Mouse (Mus musculus): ENCODE data around the gene Rit1. TPM values are rescaled to one million over a fixed set of nuclear protein-coding genes. Genes with fewer than 3 reads are reported as not detected.
"Not testable (repeated sequence)": the region's sequence is repeated elsewhere in the genome, so short reads cannot be mapped to it uniquely, and the experiment has no call there.

Gene Rit1
- polyA plus RNA-seq, 1 experiment from 2014 or later = 56.9 TPM

DNA sequence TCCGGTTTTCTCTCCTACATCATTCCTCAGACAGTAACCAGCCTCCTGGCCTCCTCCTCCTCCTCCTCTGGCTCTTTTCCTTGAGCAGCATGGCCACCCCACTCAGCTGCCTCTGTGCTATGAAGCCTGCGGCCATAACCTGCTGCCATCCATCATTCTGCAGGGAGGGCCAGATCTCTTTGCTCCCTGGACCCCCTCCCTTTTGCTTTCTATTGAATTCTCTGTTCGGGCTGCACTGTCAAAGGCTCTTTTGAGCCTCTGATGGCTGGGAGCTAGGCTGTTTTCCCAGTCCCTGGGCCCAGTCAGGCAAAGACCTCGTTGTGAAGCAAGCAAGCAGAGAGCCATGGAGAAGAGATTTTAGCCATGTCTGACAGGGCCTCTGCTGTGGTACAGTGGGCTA lies 39.6 kb downstream of the Rit1 start:
- no peak for ATAC-seq (ENCODE audit: insufficient read depth)

DNA sequence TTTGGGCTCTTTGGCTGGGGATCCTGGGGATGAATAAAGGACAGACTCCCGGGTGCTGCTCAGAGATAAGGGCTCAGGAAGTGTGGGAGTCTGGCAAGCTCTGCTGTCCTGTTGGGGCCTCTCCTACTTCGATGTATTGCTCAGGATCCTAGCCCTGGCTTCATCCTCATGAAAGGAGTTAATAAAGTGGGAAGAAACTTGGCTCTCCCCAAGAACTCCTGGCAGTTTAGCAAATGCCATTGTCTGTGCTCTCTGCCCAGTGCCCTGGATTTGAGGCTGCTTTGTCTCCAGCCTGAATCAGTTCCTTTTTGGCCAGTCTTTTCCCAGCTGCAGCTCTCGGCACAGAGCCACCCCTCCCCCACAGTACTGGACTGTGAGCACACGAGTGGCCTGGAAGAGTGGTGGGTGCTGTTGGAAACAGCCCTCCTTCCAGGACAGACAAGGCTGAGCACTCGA lies 41.4 kb downstream of the Rit1 start:
- Histone ChIP-seq H3K27ac (ENCODE audit: low read depth) (peak overlapping the region; percentile 73), H3K4me1 (ENCODE audit: insufficient read depth) (peaks cover 12% of the 10 kb centered on the region), H3K4me3 (ENCODE audit: low read depth, low read length) (no peak overlapping the region), H3K9ac (peak overlapping the region; percentile 33), H3K27me3 (ENCODE audit: insufficient read depth, low read length) (no peaks in the 10 kb centered on the region), H3K9me3 (ENCODE audit: low read depth, low read length) (no peaks in the 10 kb centered on the region), H3K36me3 (ENCODE audit: insufficient read depth) (no peaks in the 10 kb centered on the region), H3K4me2 (peak overlapping the region; percentile 3; the same call in 1 of the 2 replicates)
- WGBS = under 1% methylated on average over 5 of the region's 5 CpGs
- TF ChIP-seq CTCF (IDR thresholded peaks at IDR 0.05; ENCODE audit: low read depth) = no peak
- ATAC-seq (ENCODE audit: insufficient read depth) (peak; percentile 83), DNase-seq (peak; percentile 89)

More for the DNA sequence above, 39.6 kb downstream of the Rit1 start:
- Histone ChIP-seq H3K4me1 (ENCODE audit: insufficient read depth) (peaks cover 12% of the 10 kb centered on the region), H3K9ac (no peak overlapping the region), H3K27me3 (ENCODE audit: insufficient read depth, low read length) (no peaks in the 10 kb centered on the region), H3K9me3 (ENCODE audit: low read depth, low read length) (no peaks in the 10 kb centered on the region), H3K36me3 (ENCODE audit: insufficient read depth) (no peaks in the 10 kb centered on the region), H3K4me3 (ENCODE audit: low read depth, low read length) (no peak overlapping the region), H3K4me2 (no peak overlapping the region), H3K27ac (ENCODE audit: low read depth) (no peak overlapping the region)
- DNase-seq = no peak
- TF ChIP-seq CTCF (IDR thresholded peaks at IDR 0.05; ENCODE audit: low read depth) = no peak
- WGBS = 47% methylated on average over 4 of the region's 4 CpGs

DNA sequence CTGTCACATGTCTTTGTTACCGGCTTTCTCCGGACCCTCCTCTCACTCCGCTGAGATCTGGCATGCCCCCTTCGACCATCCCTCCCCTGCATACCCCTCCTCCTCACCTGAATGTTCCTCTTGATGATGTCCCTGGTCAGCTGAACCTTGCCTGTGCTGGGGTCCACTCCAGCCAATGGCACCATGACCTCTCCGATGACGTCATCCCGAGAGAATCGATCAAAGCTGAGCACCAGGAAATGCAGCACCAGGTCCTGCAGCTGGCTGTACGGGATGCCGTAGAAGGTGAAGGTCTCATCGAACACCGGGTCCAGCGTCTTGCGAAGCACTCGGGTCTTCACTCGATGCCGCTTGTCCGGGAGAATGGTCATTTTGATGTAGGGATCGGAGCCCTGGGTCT lies 45.0 kb downstream of the Rit1 start:
- DNase-seq = no peak
- no peak overlapping the region for H3K4me2 ChIP-seq
- no peak for TF ChIP-seq CTCF (IDR thresholded peaks at IDR 0.05; ENCODE audit: low read depth)
- no peak overlapping the region for H3K4me3 ChIP-seq (ENCODE audit: low read depth, low read length)
- no peak overlapping the region for H3K27ac ChIP-seq (ENCODE audit: low read depth)
- no peaks in the 10 kb centered on the region for H3K36me3 ChIP-seq (ENCODE audit: insufficient read depth)
- H3K27me3 ChIP-seq (ENCODE audit: insufficient read depth, low read length) = no peaks in the 10 kb centered on the region
- peaks cover 12% of the 10 kb centered on the region for H3K4me1 ChIP-seq (ENCODE audit: insufficient read depth)
- H3K9me3 ChIP-seq (ENCODE audit: low read depth, low read length) = no peaks in the 10 kb centered on the region
- H3K9ac ChIP-seq = no peak overlapping the region
- ATAC-seq (ENCODE audit: insufficient read depth) = no peak
- 92% methylated on average over 19 of the region's 19 CpGs for WGBS

DNA sequence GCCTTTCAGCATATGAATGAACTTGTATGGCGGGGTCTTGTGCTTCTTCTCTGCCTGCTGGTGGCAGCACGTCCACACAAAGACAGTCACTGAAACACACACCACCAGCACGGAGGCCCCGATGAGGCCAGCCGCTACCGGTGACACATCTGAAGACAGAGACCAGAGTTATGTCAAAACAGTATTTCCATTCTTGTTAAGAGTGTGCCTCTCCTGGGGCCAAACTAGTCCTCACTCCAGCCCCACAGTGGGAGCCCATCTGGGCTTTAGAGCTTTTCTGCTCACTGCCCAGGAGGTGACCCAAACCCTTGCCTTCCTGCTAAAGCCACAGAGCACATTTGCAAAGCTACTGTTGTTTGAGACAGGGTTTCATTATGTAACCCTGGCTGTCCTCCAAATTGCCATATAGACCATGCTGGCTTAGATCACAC lies 45.8 kb downstream of the Rit1 start:
- no peaks in the 10 kb centered on the region for H3K27me3 ChIP-seq (ENCODE audit: insufficient read depth, low read length)

DNA sequence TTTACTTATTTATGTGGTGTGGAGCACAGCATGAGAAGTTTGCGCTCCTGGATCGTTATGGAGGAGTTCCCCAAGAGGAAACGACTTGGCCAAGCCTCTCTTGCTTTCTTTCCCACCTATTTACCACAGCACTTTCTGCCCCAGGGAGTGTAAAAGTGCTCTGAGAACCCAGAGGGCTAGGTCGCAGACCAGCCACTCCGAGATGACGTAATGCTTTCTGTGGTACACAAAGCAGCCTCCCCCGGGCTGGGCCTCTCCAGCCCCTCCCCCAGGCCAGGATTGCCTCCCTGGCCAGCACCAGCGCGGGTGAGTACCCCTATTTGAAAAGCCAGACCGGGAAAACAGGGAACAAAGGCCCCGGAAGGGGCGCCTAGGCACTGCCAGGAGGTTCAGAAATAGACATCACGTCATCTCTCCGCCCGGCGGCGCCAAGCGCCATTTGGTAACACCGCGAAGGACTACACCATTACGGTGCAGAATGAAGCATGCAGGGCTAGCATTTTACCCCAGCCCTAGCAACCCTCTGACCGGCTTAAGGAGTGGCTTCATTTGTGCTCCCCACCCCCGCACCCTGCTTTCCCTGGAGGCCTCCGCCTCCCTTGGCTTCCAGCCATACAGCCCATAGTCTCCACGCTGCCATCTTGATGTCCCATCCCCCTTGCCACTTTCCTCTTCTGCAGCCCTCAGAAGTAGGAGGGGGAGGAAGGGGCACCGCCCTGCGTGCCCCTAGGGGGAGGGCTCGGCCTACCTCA lies 54.7 kb downstream of the Rit1 start:
- H3K27me3 ChIP-seq (ENCODE audit: insufficient read depth, low read length); H3K4me1 ChIP-seq (ENCODE audit: insufficient read depth); H3K9ac ChIP-seq; H3K9me3 ChIP-seq (ENCODE audit: low read depth, low read length); H3K36me3 ChIP-seq (ENCODE audit: insufficient read depth): not testable (repeated sequence)
- peak; percentile 83 for ATAC-seq (ENCODE audit: insufficient read depth)
- H3K27ac ChIP-seq (ENCODE audit: low read depth) = peak overlapping the region; percentile 73
- 2% methylated on average over 13 of the region's 28 CpGs for WGBS
- DNase-seq = peak; percentile 68
- H3K4me2 ChIP-seq = peak overlapping the region; percentile 51
- peak overlapping the region; percentile 21 for H3K4me3 ChIP-seq (ENCODE audit: low read depth, low read length)

More for the DNA sequence above, 45.8 kb downstream of the Rit1 start:
- 58% methylated on average over 6 of the region's 6 CpGs for WGBS
- Histone ChIP-seq H3K36me3 (ENCODE audit: insufficient read depth) (no peaks in the 10 kb centered on the region), H3K9me3 (ENCODE audit: low read depth, low read length) (no peaks in the 10 kb centered on the region), H3K9ac (no peak overlapping the region), H3K4me2 (no peak overlapping the region), H3K27ac (ENCODE audit: low read depth) (no peak overlapping the region), H3K4me3 (ENCODE audit: low read depth, low read length) (no peak overlapping the region), H3K4me1 (ENCODE audit: insufficient read depth) (peaks cover 12% of the 10 kb centered on the region)
- TF ChIP-seq CTCF (IDR thresholded peaks at IDR 0.05; ENCODE audit: low read depth) = peak; percentile 35
- ATAC-seq (ENCODE audit: insufficient read depth) (no peak), DNase-seq (peak; percentile 37)

DNA sequence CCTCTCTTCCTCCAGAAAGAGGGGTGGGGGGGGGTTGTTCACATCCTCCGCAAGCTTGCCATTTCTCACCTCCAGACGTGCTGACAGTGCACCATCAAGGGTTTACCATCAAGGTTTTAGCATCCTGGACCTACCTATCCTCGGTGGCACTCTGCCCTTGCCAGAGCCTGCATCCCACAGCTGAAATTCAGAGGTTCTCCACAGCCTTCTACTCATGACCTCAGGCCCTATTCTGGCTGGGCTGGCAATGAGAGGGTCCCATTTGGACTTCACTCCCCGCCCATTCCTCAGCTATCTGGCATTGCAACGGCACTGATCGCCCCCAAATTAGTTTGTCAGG lies 55.3 kb downstream of the Rit1 start:
- not testable (repeated sequence) for DNase-seq; H3K27me3 ChIP-seq (ENCODE audit: insufficient read depth, low read length); H3K36me3 ChIP-seq (ENCODE audit: insufficient read depth); H3K9me3 ChIP-seq (ENCODE audit: low read depth, low read length); H3K9ac ChIP-seq; H3K4me1 ChIP-seq (ENCODE audit: insufficient read depth)
- peak overlapping the region; percentile 73; the same call in 1 of the 2 replicates for H3K27ac ChIP-seq (ENCODE audit: low read depth)
- H3K4me3 ChIP-seq (ENCODE audit: low read depth, low read length) = peak overlapping the region; percentile 21
- peak; percentile 20 for ATAC-seq (ENCODE audit: insufficient read depth)
- 16% methylated on average over 3 of the region's 6 CpGs for WGBS
- H3K4me2 ChIP-seq = peak overlapping the region; percentile 51

DNA sequence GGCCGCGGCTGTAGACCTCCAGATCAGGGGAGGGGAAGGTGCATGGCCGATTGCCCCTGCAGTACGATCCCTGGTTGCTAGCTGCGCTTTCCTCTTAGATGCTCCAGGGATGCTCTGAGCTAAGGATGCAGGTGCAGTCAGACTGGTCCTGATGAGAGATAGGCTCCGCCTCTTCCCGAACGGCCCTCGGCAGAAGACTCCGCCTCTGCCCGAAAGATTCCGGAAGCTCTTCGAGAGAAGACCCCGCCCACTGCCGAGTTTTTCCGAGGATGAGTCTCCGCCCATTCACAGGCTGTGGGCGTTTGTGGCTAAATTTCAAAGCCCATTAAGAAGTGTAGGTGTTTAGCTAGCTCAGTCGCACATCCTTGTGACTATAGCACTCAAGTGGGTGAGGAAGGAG lies 55.8 kb downstream of the Rit1 start:
- H3K4me1 ChIP-seq (ENCODE audit: insufficient read depth); H3K9me3 ChIP-seq (ENCODE audit: low read depth, low read length); H3K9ac ChIP-seq; H3K36me3 ChIP-seq (ENCODE audit: insufficient read depth); H3K4me3 ChIP-seq (ENCODE audit: low read depth, low read length); H3K27ac ChIP-seq (ENCODE audit: low read depth); H3K27me3 ChIP-seq (ENCODE audit: insufficient read depth, low read length): not testable (repeated sequence)
- H3K4me2 ChIP-seq = 0 out of 2 replicates have a peak overlapping the region, but pooled peaks have one; percentile 19
- 1% methylated on average over 17 of the region's 19 CpGs for WGBS
- ATAC-seq (ENCODE audit: insufficient read depth) (peak; percentile 29), DNase-seq (peak; percentile 87)

DNA sequence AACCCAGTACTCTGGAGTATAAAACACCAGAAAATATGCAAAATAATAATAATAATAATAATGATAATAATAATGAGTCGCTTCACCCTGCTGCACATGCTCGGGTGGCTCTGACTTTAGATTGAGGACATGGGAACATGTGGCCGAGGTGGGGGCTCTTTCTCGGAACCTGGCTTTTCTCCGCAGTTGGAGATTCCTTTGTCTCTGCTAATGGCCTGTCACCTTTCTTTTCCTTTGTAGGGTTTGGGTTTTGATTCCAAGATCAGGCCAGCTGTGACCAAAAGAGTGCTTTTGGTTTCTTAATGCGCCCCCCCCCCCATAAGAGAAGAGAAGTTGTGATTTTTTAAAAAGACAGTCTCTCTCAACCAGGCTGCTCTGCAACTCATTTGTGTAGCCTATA lies 56.5 kb downstream of the Rit1 start:
- DNase-seq; H3K9me3 ChIP-seq (ENCODE audit: low read depth, low read length); H3K27ac ChIP-seq (ENCODE audit: low read depth); H3K4me1 ChIP-seq (ENCODE audit: insufficient read depth); ATAC-seq (ENCODE audit: insufficient read depth); H3K4me2 ChIP-seq; H3K4me3 ChIP-seq (ENCODE audit: low read depth, low read length); H3K27me3 ChIP-seq (ENCODE audit: insufficient read depth, low read length); H3K9ac ChIP-seq; H3K36me3 ChIP-seq (ENCODE audit: insufficient read depth): not testable (repeated sequence)
- 86% methylated on average over 6 of the region's 6 CpGs for WGBS

DNA sequence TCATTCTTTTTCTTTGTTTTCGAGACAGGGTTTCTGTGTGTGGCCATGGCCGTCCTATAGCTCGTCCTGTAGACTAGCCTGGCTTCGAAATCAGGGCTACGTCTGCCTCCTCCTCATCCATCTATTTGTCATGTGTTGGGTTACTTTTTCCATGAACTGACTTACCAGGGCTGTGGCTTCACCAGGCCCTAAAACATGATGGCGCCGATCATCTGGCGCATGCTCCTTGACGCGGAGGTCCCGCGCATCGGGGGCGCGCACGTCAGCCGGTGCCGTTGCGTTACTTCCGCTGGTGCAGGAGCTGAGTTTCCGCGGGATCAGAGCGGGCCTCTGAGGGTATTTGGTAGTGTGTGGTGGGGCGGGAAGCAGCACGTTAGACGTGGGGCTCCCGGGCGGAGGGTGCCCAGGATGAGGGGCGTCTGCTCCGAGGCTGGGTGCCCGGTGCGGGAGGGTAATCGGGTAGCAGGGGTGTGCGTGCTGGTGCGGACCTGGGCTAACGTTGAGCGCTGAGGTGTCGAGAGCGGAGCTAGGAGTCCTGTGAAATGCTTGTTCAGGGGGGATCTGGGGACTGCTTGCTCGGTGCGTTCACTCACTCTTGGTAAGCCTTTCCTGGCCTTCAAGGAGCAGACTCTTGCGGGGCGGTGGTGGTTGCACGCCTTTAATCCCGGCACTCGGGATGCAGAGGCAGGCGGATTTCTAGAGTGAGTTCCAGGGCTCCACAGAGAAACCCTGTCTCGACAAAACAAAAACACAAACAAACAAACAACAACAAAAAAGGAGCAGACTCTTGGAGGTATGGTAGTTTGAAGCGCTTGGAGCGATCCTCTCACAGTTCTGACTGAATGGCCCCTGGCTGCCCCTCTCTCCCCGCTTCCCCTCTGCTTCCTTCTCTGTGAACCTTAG lies 58.6 kb downstream of the Rit1 start, which contains the start of gene Syt11:
Gene Syt11, minus strand, starts transcription at position 226 of the 903 bp plus-strand sequence.
- not testable (repeated sequence) for H3K9me3 ChIP-seq (ENCODE audit: low read depth, low read length); H3K27me3 ChIP-seq (ENCODE audit: insufficient read depth, low read length); H3K4me1 ChIP-seq (ENCODE audit: insufficient read depth); H3K36me3 ChIP-seq (ENCODE audit: insufficient read depth)
- H3K27ac ChIP-seq (ENCODE audit: low read depth) = 0 out of 2 replicates have a peak within 1 kb of the TSS, but pooled peaks have one; percentile 42
- peak within 1 kb of the TSS; percentile 50 for H3K4me2 ChIP-seq
- peak; percentile 38 for DNase-seq
- peak; percentile 76 for ATAC-seq (ENCODE audit: insufficient read depth)
- H3K4me3 ChIP-seq (ENCODE audit: low read depth, low read length) = peak within 1 kb of the TSS; percentile 36
- H3K9ac ChIP-seq = peak within 1 kb of the TSS; percentile 32; the same call in 1 of the 2 replicates
- WGBS = 6% methylated on average over 36 of the region's 51 CpGs
